Mouse (Mus musculus) thymus, adult 2 months (tissue): ENCODE data around the gene Defb20.

Source experiments
- CTCF ChIP-seq: fragments of 200-500 bp; IDR thresholded peaks from 2 replicates; pipeline ENCODE4 v1.5.1; 2012; ENCODE audit warnings: mild to moderate bottlenecking, control low read depth, low read length, moderate library complexity, borderline replicate concordance; ENCODE audit not compliant: control insufficient read depth, poor library complexity, insufficient read depth; ENCODE audit errors: extremely low read depth
- POLR2A ChIP-seq: fragments of 200-500 bp; IDR thresholded peaks from 2 replicates; pipeline ENCODE4 v1.6.1; 2012; ENCODE audit warnings: mild to moderate bottlenecking, low read length, control low read depth, moderate library complexity; ENCODE audit not compliant: control insufficient read depth, poor library complexity, insufficient read depth; ENCODE audit errors: extremely low read depth

- no peak for TF ChIP-seq CTCF
- no peak for TF ChIP-seq POLR2A
Measured at GRCm38 (mm10) chr2:152464570-152465150, 12.2 kb upstream of the Defb20 start, which contains the start of gene Defb23.
